Mouse (Mus musculus): ENCODE results near the gene Cacna1c. TPM values are rescaled to one million over a fixed set of nuclear protein-coding genes. Genes with fewer than 3 reads are reported as not detected.
A peak's percentile ranks its signal among the peaks of the same experiment; 100 is the strongest.

Cacna1c gene
- polyA plus RNA-seq, 1 experiment = 3.0 TPM

DNA sequence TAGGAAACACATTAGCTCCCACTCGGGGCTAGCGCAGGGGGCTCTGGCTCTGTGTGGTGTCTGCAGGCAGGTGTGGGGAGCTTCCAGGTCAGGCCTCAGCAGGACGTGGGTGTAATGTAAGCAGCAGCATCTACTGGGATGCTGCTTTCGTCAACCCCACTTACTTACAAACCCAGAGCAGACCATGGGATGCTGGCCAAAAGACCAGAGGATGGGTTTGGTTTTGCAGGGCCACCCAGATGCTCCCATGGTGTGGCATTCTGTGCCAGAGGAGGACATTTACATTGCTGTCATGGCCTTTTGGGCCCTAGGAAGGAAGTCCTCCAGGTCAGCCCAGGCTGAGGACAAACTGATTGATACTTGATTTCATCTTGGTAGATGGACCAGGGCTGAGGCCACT lies 521.4 kb downstream of the Cacna1c start:
- no peak for DNase-seq (ENCODE audit: low read depth)

DNA sequence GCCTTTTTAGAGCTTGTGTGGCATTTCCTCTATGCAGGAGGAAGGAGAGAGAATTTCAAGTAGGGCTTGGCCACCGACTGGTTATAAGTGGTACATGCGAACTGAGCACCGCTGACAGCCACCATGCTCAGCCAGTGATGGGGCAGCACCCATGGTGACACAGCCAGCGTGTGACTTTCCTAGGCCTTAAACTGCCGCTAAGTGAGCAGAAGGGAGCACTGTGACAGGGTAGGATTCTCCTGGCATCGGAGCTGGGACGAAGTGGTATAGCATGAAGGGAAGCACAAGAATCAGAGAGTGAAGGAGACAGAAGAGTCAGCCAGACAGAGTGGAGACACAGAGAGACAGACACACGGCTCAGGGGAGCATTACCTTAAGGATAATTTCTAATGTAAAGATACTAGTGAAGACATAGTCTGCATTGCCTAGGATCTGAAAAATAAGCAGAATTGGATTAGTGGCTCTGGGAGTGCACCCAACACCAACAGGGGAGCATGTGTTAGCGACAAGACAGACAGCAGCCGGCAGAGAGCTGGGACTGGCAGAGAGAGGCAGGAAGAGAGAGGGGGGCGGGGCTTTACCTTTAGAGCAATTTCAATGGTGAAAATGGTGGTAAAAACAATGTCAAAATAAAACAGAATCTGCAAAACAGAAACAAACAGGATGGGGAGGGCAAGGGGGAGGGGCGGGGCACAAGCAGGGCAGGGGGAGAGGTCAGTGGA lies 522.1 kb downstream of the Cacna1c start:
- DNase-seq (ENCODE audit: low read depth) = no peak

DNA sequence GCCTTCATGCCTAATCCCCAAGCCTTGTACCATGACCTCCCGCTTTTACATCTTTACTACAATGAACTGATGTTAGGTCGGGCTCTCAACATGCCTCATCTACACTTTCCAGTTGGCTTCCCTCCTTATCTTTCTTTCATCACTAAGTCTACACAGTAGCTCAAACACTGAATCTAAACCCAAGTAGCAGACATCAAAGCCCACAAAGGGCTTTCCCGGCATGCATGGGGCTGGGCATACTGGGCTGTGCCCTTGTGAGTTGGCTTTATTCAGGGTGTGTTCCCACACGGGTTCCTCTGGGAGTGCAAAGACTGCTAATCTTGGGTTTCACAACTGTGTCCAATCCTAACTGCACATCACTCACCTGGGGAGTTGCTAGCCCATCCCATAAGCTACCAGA lies 542.9 kb downstream of the Cacna1c start:
- no peak for DNase-seq (ENCODE audit: low read depth)

DNA sequence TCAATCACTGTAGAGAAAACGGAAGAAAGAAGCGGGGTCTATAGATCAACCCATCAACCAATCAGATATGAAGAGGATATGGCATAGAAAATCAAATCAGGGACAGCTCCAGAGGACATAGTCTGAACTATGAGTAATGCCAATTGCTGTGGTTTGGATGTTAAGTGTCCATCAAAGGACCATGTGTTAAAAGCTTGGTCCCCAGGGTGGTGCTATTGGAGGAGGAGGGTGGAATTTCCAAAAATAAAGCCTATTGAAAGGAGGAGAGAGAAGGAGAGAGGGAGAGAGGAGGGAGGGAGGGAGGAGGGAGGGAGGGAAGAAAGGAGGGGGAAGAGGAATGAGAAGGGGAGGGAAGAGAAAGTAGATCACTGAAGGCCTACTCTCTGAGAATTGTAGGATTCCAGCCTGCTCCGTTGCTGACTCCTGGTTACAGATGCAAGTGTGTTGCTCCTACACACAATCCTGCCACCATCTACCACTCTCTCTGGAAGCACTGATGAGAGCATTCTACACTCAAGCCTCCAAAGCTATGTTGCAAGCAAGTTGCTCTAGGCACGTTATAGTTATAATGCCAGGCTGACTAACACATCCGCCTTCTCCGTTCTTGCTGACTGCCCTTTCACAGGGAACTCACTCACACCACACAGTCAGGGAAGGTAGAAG lies 547.0 kb downstream of the Cacna1c start:
- no peak for DNase-seq (ENCODE audit: low read depth)

DNA sequence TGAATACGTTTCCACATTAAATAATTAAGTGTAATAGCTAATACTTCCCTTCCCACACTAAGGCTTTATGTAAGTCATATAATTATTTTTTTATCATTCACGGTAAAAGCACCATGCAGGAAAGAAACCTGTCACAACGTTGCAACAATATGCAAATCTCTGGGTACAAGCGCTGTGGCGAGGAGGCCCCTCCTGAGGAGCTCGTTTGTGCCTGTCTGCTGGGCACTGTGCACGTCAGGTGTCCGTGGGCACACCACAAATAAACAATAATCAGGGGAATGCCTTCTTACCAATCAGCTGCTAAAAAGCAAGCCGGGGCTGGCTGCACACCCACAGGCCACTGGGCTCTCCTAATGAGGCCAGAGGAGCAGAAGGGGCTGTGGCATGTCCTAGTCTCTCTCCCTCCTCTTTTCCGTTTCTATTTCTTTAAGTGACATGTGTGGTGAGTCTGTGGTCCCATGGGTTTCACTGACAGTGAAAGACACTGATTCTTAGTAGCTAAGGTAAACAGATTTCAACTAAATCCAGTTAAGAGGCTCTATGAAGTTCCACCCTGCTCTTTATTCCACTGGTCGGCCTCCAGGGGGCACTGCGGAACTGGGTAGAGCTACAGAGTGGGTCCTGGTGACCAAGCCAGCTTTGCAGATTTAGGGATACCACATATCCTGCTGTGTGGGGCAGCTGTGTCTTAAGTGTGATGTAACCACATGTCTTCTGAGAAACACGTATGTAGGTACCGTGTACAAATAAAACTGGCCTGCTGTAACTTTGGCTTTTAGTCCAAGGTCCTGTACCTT lies 549.8 kb downstream of the Cacna1c start:
- no peak for DNase-seq (ENCODE audit: low read depth)

DNA sequence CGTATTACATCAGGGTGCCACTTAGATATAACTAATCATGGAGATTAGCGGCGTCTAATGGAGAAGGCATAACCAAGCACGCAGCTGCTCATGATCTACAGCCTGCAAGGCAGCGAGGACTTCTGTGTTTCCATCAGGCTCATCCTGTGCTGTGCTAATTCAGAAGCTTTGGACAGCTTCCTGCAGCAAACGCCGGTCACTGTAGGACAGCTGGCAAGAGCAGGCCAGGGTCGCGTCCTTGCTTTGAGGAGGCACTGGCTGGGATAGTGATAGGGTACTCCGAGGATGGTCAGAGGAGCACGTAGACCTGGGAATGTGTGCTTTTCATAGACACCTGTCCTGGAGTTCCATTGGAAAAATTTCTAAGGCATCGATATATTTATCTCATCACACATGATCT lies 551.4 kb downstream of the Cacna1c start:
- no peak for DNase-seq (ENCODE audit: low read depth)

DNA sequence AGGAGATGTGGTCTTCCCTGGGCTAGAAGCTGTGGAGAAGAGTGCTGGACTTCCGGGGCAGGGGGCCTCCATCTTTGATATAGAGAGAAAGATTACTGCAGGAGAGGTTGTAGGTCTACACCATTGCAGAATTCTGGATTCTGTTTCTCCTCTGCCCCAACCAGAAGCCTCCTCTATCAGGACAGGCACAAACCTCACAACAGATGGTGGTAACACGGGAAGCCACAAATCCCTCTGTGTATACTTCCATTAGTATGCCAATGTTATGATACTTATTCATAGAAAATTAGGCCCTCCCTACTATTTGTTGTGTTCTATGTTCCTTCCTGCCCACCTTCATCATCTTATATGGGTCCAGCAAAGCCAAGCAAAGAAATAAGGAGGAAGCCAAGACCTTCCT lies 552.7 kb downstream of the Cacna1c start:
- no peak for DNase-seq (ENCODE audit: low read depth)

DNA sequence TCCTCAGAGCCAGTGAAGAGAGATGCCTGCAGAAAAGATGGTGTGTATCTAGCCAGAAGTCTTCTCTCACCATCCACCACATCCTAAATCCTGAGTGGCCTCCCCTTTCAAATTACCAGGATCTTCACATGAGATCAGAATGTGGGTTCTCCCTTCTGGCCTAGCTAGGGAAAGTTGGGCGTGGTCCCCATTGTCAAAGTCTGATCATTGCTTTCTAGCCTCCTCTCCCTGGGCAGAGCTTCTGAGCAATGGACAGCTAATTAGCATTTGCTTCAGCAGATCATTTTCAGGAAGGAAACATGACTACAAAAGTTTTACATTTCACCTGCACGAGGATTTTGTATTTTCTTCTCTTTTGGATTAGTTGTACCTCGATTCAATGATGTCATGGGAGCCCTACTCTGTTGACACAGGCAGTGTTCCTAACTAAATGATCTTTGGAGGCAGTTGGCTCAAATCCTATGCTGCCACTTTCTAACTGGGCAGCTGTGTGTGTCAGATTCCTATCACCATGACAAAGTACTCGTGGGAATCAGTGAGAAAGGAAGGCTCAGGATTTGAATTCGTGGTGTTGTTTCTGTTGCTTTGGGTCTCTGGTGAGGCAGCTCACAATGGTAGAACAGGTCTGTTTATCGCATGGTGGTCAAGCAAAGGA lies 554.4 kb downstream of the Cacna1c start:
- no peak for DNase-seq (ENCODE audit: low read depth)

DNA sequence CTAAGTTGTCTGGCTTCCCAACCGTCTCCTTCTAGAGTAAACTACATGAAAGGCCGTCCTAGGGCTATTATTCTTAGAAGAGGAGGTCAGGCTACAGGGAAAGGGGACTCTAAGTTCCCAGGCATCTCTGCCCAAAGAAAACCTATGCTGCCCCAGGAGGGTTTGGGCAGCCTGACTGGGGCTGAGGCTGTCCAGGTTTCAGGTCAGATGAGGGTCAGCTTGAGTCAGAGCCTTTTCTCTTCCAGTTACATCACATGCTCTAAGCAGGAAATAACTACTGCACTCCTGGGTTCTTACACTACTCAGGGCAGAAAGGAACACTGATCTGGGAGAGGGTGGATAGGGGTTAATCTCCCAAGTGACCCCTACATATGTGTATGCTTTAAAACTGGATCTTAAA lies 556.4 kb downstream of the Cacna1c start:
- no peak for DNase-seq (ENCODE audit: low read depth)

DNA sequence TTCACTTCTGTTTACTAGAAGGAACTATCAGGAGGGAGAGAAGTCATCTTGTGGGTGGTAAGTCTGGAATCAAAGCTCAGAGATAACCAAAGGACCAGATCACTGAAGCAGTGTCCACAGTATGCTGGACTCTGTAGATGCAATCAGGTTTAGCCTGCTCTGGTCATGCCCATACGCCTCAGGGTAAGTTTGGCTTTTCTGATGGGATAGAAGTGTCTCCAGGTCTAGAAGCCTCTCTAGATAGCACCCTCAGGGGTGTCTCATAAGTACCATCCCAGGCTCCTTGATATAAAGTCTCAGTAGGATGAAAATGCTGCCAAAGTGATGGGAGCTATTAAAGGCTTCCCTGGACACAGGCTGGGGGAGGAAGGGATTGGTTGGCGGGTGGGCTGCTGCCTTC lies 557.3 kb downstream of the Cacna1c start:
- no peak for DNase-seq (ENCODE audit: low read depth)

DNA sequence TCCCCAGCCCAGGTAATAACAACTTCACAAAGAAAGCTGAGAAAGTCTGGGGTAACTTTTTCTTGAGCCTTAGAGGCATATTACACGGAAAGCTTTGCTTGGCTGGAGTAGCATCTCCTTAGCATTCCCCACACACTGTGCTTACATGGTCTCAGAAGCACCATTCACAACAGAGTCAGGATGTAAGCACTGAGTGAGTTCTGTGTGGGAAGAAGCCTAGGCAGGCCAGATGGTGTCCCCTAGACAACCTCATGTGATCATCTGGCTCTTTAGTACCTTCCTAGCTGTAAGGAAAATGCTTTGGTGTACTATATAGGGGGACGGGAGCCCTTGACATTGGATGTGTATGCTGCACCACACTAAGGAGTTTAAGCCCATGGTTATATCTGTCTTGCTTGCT lies 563.7 kb downstream of the Cacna1c start:
- DNase-seq (ENCODE audit: low read depth) = no peak

DNA sequence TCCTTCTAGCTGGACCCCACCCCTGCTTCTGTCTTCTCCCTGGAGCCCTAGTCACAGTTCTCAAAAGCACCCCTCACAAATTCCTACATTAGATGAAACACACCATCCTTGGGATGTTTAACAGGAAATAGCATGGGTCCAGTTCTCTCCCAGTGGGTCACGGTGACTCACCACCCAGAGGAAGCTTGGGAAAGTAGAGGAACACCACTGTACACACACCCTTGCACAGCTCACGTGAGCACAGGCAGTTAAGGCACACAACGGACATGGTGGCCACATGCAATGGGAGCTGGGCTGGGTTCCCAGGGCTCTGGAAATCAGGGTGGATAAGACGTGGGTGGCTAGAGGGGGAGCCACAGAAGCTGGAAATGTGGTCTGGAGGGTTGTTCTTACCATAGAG lies 566.2 kb downstream of the Cacna1c start:
- no peak for DNase-seq (ENCODE audit: low read depth)

DNA sequence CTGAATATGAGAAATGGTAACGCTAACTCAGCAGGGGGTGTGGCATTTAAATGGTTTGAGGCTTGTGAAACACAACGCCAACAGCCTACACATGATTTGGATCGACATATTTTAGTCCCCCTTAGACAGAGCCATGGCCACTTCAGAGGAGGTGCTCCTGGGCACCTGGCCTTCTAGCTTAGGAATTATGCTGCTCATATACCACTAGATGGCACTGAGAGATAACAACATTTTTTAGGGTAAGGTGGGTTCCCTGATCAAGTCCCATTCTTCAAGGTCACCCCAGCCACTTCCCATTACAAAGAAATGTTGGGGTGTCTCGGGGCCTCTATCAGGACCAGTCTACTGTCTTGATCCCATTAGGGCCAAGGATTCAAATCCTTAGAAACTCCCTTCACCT lies 570.0 kb downstream of the Cacna1c start:
- DNase-seq (ENCODE audit: low read depth) = no peak

DNA sequence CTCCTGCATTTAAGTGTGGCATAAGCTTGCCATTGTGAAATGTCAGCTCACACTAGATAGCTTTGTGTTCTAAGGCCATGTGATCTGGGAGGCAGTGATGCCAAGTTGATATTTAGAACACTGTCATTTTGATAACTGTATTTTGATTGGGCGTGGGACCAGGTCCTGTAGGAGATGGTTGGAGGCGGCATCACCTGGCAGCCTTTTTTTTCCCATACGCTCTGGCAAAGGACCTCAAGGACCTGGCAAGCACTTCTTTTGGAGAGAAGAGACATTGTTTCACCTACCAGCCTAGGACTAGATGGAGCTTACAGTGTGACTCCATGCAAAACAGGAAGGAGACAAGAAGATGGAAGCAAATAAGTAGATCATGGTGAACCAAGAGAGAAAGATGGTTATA lies 572.6 kb downstream of the Cacna1c start:
- DNase-seq (ENCODE audit: low read depth) = no peak

DNA sequence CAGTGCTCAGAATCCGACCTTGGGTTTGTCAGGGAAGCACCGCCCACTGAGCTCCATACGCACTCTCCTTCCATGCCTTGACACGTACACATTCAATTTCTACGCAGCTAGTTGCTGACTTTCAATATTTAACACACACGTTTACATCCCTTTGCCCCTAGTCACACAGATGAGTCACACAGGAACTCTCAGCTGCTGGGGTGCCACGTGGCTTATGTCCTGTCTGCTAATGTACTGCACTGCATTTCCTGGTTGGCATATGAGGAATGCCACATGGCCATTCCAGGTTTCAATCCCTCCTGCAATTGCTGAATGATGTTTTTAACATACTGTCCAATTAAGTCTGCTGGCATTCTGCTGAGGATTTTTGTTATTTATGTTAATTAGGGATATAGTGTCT lies 574.4 kb downstream of the Cacna1c start:
- no peak for DNase-seq (ENCODE audit: low read depth)

DNA sequence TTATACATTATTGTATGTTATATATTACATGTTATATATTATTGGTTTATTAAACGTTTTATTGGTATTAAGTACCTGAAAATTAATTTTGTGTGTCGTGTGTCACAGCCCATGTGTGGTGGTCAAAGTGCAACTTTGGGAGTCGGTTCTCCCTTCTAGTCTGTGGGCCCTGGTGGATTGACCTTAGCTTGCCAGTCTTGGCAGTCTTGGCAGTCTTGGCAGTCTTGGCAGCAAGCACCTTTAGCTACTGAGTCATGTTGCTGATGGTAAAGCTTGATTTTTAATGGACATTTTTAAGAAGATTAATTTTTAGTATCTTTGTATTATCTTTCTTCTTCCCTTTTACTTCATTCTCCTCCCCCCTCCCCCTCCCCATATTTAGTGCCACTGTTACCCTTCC lies 574.8 kb downstream of the Cacna1c start:
- no peak for DNase-seq (ENCODE audit: low read depth)

DNA sequence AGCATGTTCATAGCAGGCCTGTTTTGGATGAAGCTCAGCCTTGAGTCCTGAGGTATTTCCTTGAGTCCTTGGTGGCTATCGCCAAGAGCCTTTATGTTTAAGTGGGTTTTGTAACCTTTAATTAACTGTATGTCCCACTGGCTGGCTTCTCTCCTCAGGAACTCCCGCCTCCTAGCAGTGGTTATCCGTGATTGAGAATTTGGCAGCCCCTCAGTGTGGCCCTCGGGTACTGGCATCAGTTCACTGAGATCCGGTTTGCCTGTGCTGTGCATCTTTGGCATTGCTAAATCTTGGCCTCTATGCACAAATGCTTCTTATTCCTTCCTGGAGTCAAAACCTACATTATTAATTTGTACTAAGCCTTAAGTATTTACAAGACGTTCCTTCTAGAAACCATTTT lies 587.3 kb downstream of the Cacna1c start:
- peak; percentile 40 for DNase-seq (ENCODE audit: low read depth)

DNA sequence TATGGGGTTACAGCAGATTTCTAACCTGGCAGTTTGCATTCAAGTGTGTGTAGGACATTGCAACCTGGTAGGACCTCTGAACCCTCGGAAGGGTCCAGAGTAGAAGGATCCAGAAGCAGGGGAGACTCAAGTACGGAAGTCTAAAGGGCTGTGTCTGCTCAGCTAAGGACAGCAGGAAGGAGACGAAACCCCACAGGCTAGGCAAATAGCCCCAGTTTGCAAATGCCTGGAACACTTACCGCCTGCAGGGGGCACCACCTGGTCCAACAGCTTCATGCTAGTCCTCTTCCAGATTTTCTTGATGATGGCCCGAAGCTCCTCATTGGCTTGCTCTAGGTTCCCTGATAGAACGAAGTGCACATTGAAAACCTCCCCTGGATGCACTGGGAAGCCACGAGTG lies 590.2 kb downstream of the Cacna1c start:
- no peak for DNase-seq (ENCODE audit: low read depth)

DNA sequence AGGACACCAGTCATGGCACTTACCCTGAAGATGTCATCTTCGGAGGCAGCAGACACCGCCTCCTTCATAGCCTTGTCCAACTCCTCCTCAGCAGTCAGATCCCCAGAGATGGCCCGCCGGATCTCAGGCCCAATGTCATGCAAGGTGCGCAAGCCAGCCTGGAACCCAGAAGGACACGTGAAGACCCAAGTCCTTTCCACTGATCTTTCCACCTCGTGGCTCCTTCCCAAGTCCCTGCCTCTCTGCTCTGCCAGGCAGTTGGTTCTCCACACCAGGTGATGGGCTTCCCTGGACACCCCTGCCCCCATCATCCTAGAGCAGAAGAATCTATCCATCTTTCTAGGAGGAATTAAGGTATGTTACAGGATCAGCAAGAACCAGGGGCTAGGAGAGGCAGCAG lies 592.4 kb downstream of the Cacna1c start:
- no peak for DNase-seq (ENCODE audit: low read depth)

DNA sequence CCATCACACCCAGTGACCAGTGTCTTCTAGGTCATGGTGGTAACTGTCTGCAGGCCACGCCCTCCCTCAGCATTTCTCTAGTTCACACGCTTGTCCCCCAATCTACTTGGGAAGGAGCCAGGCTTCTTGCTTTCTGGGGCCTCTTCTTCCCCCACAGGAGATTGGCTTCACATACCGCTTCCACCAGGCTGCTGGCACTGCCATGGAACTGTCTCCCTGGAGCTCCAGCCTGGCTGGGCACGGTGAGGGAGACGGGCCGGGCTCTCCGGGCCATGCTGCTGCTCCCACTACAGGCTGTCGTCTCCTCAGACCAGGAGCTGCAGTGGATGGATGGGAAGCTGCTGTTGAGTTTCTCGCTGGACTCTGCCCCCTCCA lies 600.5 kb downstream of the Cacna1c start:
- DNase-seq (ENCODE audit: low read depth) = no peak

DNA sequence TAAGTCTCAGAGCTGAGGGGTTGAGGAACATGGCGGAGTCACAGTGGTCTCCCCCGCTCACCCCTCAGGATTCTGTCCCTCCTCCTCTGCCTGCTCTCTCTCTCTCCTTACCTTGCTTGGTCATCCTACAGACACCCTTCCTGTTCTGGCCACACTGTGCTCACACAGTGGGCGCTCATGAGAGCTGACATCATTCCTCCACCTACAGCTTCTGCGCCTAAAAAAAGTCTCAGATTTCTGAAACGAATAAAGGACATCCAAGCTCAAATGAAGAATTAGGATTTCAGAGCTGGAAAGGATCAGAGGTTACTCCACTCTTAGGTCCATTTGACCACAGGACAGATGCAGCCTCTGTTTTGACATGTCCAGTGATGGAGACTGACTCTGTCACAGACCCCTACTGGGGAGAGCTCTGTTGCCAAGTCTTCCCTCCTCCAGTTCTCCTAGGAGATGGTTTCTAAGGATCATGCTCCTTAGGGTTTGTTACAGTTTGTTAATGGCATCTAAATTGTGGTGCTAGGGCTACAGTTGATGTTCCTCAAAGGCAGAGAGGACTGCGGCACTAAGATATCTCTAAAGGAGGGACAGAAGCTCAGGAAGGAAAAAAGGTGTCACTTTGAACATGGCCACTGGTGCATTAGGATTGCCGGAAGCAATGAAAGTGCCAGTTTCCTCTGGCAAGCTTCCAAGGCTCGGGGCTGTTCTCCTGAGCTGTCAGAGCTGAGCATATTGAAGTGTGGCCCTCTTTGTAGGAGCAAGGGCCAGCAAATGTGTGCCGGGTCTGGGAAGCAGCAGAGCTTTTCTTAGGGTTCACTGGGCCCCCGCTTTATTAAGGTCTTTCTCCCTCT lies 601.2 kb downstream of the Cacna1c start:
- DNase-seq (ENCODE audit: low read depth) = no peak

DNA sequence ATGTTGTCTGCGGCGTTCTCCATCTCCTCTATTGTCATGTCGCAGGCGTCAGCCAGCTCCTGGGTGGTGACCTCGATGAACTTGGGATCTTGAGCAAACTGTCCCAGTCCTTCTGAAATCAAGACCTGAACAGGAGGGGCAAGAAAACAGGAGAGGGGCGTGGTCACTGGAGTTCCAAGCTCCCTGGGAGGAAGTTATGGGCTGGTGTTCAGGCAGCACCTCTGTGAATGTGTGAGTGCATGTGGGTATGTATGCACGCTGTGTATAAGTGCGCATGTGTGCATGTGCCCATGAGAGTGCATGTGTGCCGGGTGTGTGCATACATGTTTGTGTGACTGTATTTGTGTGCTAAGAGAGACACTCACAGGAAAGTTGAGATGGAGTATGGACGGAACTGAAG lies 602.1 kb downstream of the Cacna1c start:
- DNase-seq (ENCODE audit: low read depth) = no peak

All from gonadal fat pad, adult 2 months (tissue).